Mouse (Mus musculus): ENCODE measurements around the gene Slc15a1. TPM values are rescaled to one million over a fixed set of nuclear protein-coding genes. Genes with fewer than 3 reads are reported as not detected.

Slc15a1 gene
- polyA plus RNA-seq, 1 experiment from 2014 or later: not detected

GRCm38 (mm10) chr14:121485722-121486121 is 19.3 kb downstream of the Slc15a1 start:
- no peaks in the 10 kb centered on the region for H3K4me1 ChIP-seq
- no peak for ATAC-seq
- no peak overlapping the region for H3K4me3 ChIP-seq
- H3K27me3 ChIP-seq: no peaks in the 10 kb centered on the region
- H3K9me3 ChIP-seq (replicated peaks): no peaks in the 10 kb centered on the region
- H3K4me2 ChIP-seq: no peak overlapping the region
- WGBS: 100% methylated on average over 1 of the region's 1 CpGs
- H3K36me3 ChIP-seq (ENCODE audit: poor library complexity, severe bottlenecking): no peaks in the 10 kb centered on the region
- H3K9ac ChIP-seq: no peak overlapping the region
- no peak overlapping the region for H3K27ac ChIP-seq

GRCm38 (mm10) chr14:121484436-121484835 is 20.6 kb downstream of the Slc15a1 start:
- no peak overlapping the region for H3K9ac ChIP-seq
- no peaks in the 10 kb centered on the region for H3K36me3 ChIP-seq (ENCODE audit: poor library complexity, severe bottlenecking)
- H3K4me3 ChIP-seq: no peak overlapping the region
- H3K4me1 ChIP-seq: no peaks in the 10 kb centered on the region
- H3K27ac ChIP-seq: no peak overlapping the region
- H3K9me3 ChIP-seq (replicated peaks): no peaks in the 10 kb centered on the region
- WGBS: 93% methylated on average over 3 of the region's 3 CpGs
- H3K4me2 ChIP-seq: no peak overlapping the region
- no peaks in the 10 kb centered on the region for H3K27me3 ChIP-seq
- no peak for ATAC-seq

GRCm38 (mm10) chr14:121482181-121482580 is 22.9 kb downstream of the Slc15a1 start:
- Histone ChIP-seq H3K36me3 (ENCODE audit: poor library complexity, severe bottlenecking) (no peaks in the 10 kb centered on the region), H3K9ac (no peak overlapping the region), H3K4me2 (no peak overlapping the region), H3K27me3 (no peaks in the 10 kb centered on the region), H3K9me3 (replicated peaks) (no peaks in the 10 kb centered on the region), H3K4me3 (no peak overlapping the region), H3K27ac (no peak overlapping the region), H3K4me1 (no peaks in the 10 kb centered on the region)
- 78% methylated on average over 7 of the region's 7 CpGs for WGBS
- no peak for ATAC-seq

- H3K4me2 ChIP-seq: no peak overlapping the region
- ATAC-seq: no peak
- H3K4me1 ChIP-seq: no peaks in the 10 kb centered on the region
- H3K36me3 ChIP-seq (ENCODE audit: poor library complexity, severe bottlenecking): no peaks in the 10 kb centered on the region
- H3K27me3 ChIP-seq: no peaks in the 10 kb centered on the region
- WGBS: 82% methylated on average over 2 of the region's 2 CpGs
- no peaks in the 10 kb centered on the region for H3K9me3 ChIP-seq (replicated peaks)
- no peak overlapping the region for H3K27ac ChIP-seq
- no peak overlapping the region for H3K4me3 ChIP-seq
- H3K9ac ChIP-seq: no peak overlapping the region
These were observed 23.5 kb downstream of the Slc15a1 start for GRCm38 (mm10) chr14:121481591-121481990.

- H3K36me3 ChIP-seq (ENCODE audit: poor library complexity, severe bottlenecking): no peaks in the 10 kb centered on the region
- no peaks in the 10 kb centered on the region for H3K4me1 ChIP-seq
- no peak overlapping the region for H3K27ac ChIP-seq
- no peak overlapping the region for H3K4me2 ChIP-seq
- H3K9ac ChIP-seq: no peak overlapping the region
- no peak overlapping the region for H3K4me3 ChIP-seq
- no peaks in the 10 kb centered on the region for H3K27me3 ChIP-seq
- WGBS: 90% methylated on average over 3 of the region's 3 CpGs
- H3K9me3 ChIP-seq (replicated peaks): no peaks in the 10 kb centered on the region
- ATAC-seq: no peak
These were observed 26.0 kb downstream of the Slc15a1 start for GRCm38 (mm10) chr14:121479096-121479495.

GRCm38 (mm10) chr14:121477925-121478693 is 26.9 kb downstream of the Slc15a1 start:
- no peak overlapping the region for H3K9ac ChIP-seq
- WGBS: 91% methylated on average over 14 of the region's 14 CpGs
- no peak overlapping the region for H3K27ac ChIP-seq
- H3K4me1 ChIP-seq: no peaks in the 10 kb centered on the region
- H3K4me2 ChIP-seq: no peak overlapping the region
- no peaks in the 10 kb centered on the region for H3K27me3 ChIP-seq
- H3K9me3 ChIP-seq (replicated peaks): no peaks in the 10 kb centered on the region
- H3K36me3 ChIP-seq (ENCODE audit: poor library complexity, severe bottlenecking): no peaks in the 10 kb centered on the region
- H3K4me3 ChIP-seq: no peak overlapping the region
- ATAC-seq: no peak

GRCm38 (mm10) chr14:121473869-121474268 is 31.2 kb downstream of the Slc15a1 start:
- WGBS: 83% methylated on average over 4 of the region's 4 CpGs
- Histone ChIP-seq H3K4me2 (no peak overlapping the region), H3K27me3 (no peaks in the 10 kb centered on the region), H3K9me3 (replicated peaks) (no peaks in the 10 kb centered on the region), H3K9ac (no peak overlapping the region), H3K4me1 (no peaks in the 10 kb centered on the region), H3K36me3 (ENCODE audit: poor library complexity, severe bottlenecking) (no peaks in the 10 kb centered on the region), H3K27ac (no peak overlapping the region), H3K4me3 (no peak overlapping the region)
- ATAC-seq: no peak

GRCm38 (mm10) chr14:121471545-121472121 is 33.4 kb downstream of the Slc15a1 start:
- 83% methylated on average over 11 of the region's 11 CpGs for WGBS
- no peak for ATAC-seq
- H3K27ac ChIP-seq: no peak overlapping the region

GRCm38 (mm10) chr14:121469601-121470000 is 35.5 kb downstream of the Slc15a1 start:
- H3K9me3 ChIP-seq (replicated peaks): no peaks in the 10 kb centered on the region
- no peak overlapping the region for H3K27ac ChIP-seq
- no peak overlapping the region for H3K9ac ChIP-seq
- ATAC-seq: no peak
- no peak overlapping the region for H3K4me2 ChIP-seq
- H3K4me3 ChIP-seq: no peak overlapping the region
- H3K4me1 ChIP-seq: no peaks in the 10 kb centered on the region
- no peaks in the 10 kb centered on the region for H3K36me3 ChIP-seq (ENCODE audit: poor library complexity, severe bottlenecking)
- H3K27me3 ChIP-seq: no peaks in the 10 kb centered on the region

More at GRCm38 (mm10) chr14:121471545-121472121, 33.4 kb downstream of the Slc15a1 start:
- Histone ChIP-seq H3K9me3 (replicated peaks) (no peaks in the 10 kb centered on the region), H3K4me1 (no peaks in the 10 kb centered on the region), H3K9ac (no peak overlapping the region), H3K36me3 (ENCODE audit: poor library complexity, severe bottlenecking) (no peaks in the 10 kb centered on the region), H3K27me3 (no peaks in the 10 kb centered on the region), H3K4me3 (no peak overlapping the region), H3K4me2 (no peak overlapping the region)

- Histone ChIP-seq H3K27ac (no peak overlapping the region), H3K9ac (no peak overlapping the region), H3K4me1 (no peaks in the 10 kb centered on the region), H3K4me2 (no peak overlapping the region), H3K9me3 (replicated peaks) (no peaks in the 10 kb centered on the region), H3K36me3 (ENCODE audit: poor library complexity, severe bottlenecking) (no peaks in the 10 kb centered on the region), H3K27me3 (no peaks in the 10 kb centered on the region), H3K4me3 (no peak overlapping the region)
- WGBS: 89% methylated on average over 6 of the region's 6 CpGs
- ATAC-seq: no peak
These were observed 37.4 kb downstream of the Slc15a1 start for GRCm38 (mm10) chr14:121467646-121468045.

GRCm38 (mm10) chr14:121466501-121466900 is 38.6 kb downstream of the Slc15a1 start:
- no peaks in the 10 kb centered on the region for H3K9me3 ChIP-seq (replicated peaks)
- WGBS: 92% methylated on average over 4 of the region's 4 CpGs
- H3K27ac ChIP-seq: no peak overlapping the region
- no peaks in the 10 kb centered on the region for H3K4me1 ChIP-seq
- no peaks in the 10 kb centered on the region for H3K27me3 ChIP-seq
- no peak overlapping the region for H3K4me3 ChIP-seq
- no peaks in the 10 kb centered on the region for H3K36me3 ChIP-seq (ENCODE audit: poor library complexity, severe bottlenecking)
- H3K4me2 ChIP-seq: no peak overlapping the region
- no peak overlapping the region for H3K9ac ChIP-seq
- no peak for ATAC-seq

- Histone ChIP-seq H3K9me3 (replicated peaks) (no peaks in the 10 kb centered on the region), H3K27ac (no peak overlapping the region)
- ATAC-seq: no peak
These were observed 40.7 kb downstream of the Slc15a1 start for GRCm38 (mm10) chr14:121464318-121464717.

GRCm38 (mm10) chr14:121462756-121463155 is 42.3 kb downstream of the Slc15a1 start:
- no peak overlapping the region for H3K4me3 ChIP-seq
- 49% methylated on average over 5 of the region's 5 CpGs for WGBS
- H3K27ac ChIP-seq: no peak overlapping the region

More at GRCm38 (mm10) chr14:121464318-121464717, 40.7 kb downstream of the Slc15a1 start:
- Histone ChIP-seq H3K4me3 (no peak overlapping the region), H3K9ac (no peak overlapping the region), H3K36me3 (ENCODE audit: poor library complexity, severe bottlenecking) (no peaks in the 10 kb centered on the region), H3K4me2 (no peak overlapping the region), H3K4me1 (no peaks in the 10 kb centered on the region), H3K27me3 (no peaks in the 10 kb centered on the region)
- 100% methylated on average over 2 of the region's 2 CpGs for WGBS

More at GRCm38 (mm10) chr14:121462756-121463155, 42.3 kb downstream of the Slc15a1 start:
- H3K4me1 ChIP-seq: no peaks in the 10 kb centered on the region
- H3K9ac ChIP-seq: no peak overlapping the region
- no peaks in the 10 kb centered on the region for H3K9me3 ChIP-seq (replicated peaks)
- H3K36me3 ChIP-seq (ENCODE audit: poor library complexity, severe bottlenecking): no peaks in the 10 kb centered on the region
- no peaks in the 10 kb centered on the region for H3K27me3 ChIP-seq
- no peak for ATAC-seq
- no peak overlapping the region for H3K4me2 ChIP-seq

All from forebrain, embryonic 13.5 days (tissue).